Mouse (Mus musculus): ENCODE measurements at regions not wholly inside any gene's neighbourhood (a gene's known extent, or its start where the extent isn't known, plus 50 kb on each side); places are given as distances from the start of the nearest gene placed in this dataset.

- H3K36me3 ChIP-seq (ENCODE audit: insufficient read depth): no peaks in the 10 kb centered on the region
- DNase-seq (no peak), ATAC-seq (no peak)
- no peaks in the 10 kb centered on the region for H3K27me3 ChIP-seq (ENCODE audit: insufficient read depth, low read length)
- no peak overlapping the region for H3K9ac ChIP-seq
- TF ChIP-seq CTCF (IDR thresholded peaks at IDR 0.05; ENCODE audit: low read depth): no peak
- WGBS: 79% methylated on average over 6 of the region's 6 CpGs
- no peaks in the 10 kb centered on the region for H3K9me3 ChIP-seq (ENCODE audit: low read length)
- no peak overlapping the region for H3K4me3 ChIP-seq (ENCODE audit: low read depth, low read length)
- no peak overlapping the region for H3K27ac ChIP-seq (ENCODE audit: low read depth, low read length)
- peaks cover 3% of the 10 kb centered on the region; the same call in 1 of the 2 replicates for H3K4me1 ChIP-seq (ENCODE audit: insufficient read depth)
- no peak overlapping the region for H3K4me2 ChIP-seq (ENCODE audit: low read depth)
These were observed 248.4 kb downstream of the Fign start for GRCm38 (mm10) chr2:63849486-63849885.

- no peak for ATAC-seq
- H3K27me3 ChIP-seq (ENCODE audit: insufficient read depth, low read length): no peaks in the 10 kb centered on the region
- TF ChIP-seq CTCF (IDR thresholded peaks at IDR 0.05; ENCODE audit: low read depth): no peak
These were observed 265.7 kb downstream of the Fign start for GRCm38 (mm10) chr2:63832041-63832714.

GRCm38 (mm10) chr2:63830431-63830830 lies 267.4 kb downstream of the Fign start:
- Histone ChIP-seq H3K9me3 (ENCODE audit: low read length) (no peaks in the 10 kb centered on the region), H3K27ac (ENCODE audit: low read depth, low read length) (no peak overlapping the region), H3K9ac (no peak overlapping the region), H3K4me1 (ENCODE audit: insufficient read depth) (no peaks in the 10 kb centered on the region), H3K27me3 (ENCODE audit: insufficient read depth, low read length) (no peaks in the 10 kb centered on the region), H3K4me2 (ENCODE audit: low read depth) (no peak overlapping the region), H3K36me3 (ENCODE audit: insufficient read depth) (no peaks in the 10 kb centered on the region), H3K4me3 (ENCODE audit: low read depth, low read length) (no peak overlapping the region)
- DNase-seq: no peak
- 89% methylated on average over 5 of the region's 5 CpGs for WGBS
- no peak for ATAC-seq
- no peak for TF ChIP-seq CTCF (IDR thresholded peaks at IDR 0.05; ENCODE audit: low read depth)

More at GRCm38 (mm10) chr2:63832041-63832714, 265.7 kb downstream of the Fign start:
- no peaks in the 10 kb centered on the region for H3K9me3 ChIP-seq (ENCODE audit: low read length)
- H3K4me3 ChIP-seq (ENCODE audit: low read depth, low read length): no peak overlapping the region
- no peak overlapping the region for H3K27ac ChIP-seq (ENCODE audit: low read depth, low read length)
- no peaks in the 10 kb centered on the region for H3K36me3 ChIP-seq (ENCODE audit: insufficient read depth)
- H3K4me1 ChIP-seq (ENCODE audit: insufficient read depth): no peaks in the 10 kb centered on the region
- no peak for DNase-seq
- no peak overlapping the region for H3K9ac ChIP-seq
- WGBS: 86% methylated on average over 4 of the region's 4 CpGs
- no peak overlapping the region for H3K4me2 ChIP-seq (ENCODE audit: low read depth)

- no peak for DNase-seq
- no peak for TF ChIP-seq CTCF (IDR thresholded peaks at IDR 0.05; ENCODE audit: low read depth)
- Histone ChIP-seq H3K9ac (no peak overlapping the region), H3K4me2 (ENCODE audit: low read depth) (no peak overlapping the region), H3K4me3 (ENCODE audit: low read depth, low read length) (no peak overlapping the region), H3K27ac (ENCODE audit: low read depth, low read length) (no peak overlapping the region), H3K4me1 (ENCODE audit: insufficient read depth) (no peaks in the 10 kb centered on the region), H3K27me3 (ENCODE audit: insufficient read depth, low read length) (no peaks in the 10 kb centered on the region), H3K9me3 (ENCODE audit: low read length) (no peaks in the 10 kb centered on the region), H3K36me3 (ENCODE audit: insufficient read depth) (no peaks in the 10 kb centered on the region)
- WGBS: 62% methylated on average over 3 of the region's 3 CpGs
- no peak for ATAC-seq
These were observed 269.2 kb downstream of the Fign start for GRCm38 (mm10) chr2:63828633-63829032.

GRCm38 (mm10) chr2:63819440-63819839 lies 278.4 kb downstream of the Fign start:
- H3K4me2 ChIP-seq (ENCODE audit: low read depth): peak overlapping the region; percentile 11; the same call in 1 of the 2 replicates
- 5% methylated on average over 8 of the region's 8 CpGs for WGBS
- no peaks in the 10 kb centered on the region for H3K36me3 ChIP-seq (ENCODE audit: insufficient read depth)

More at GRCm38 (mm10) chr2:63819440-63819839, 278.4 kb downstream of the Fign start:
- no peak overlapping the region for H3K9ac ChIP-seq
- no peaks in the 10 kb centered on the region for H3K27me3 ChIP-seq (ENCODE audit: insufficient read depth, low read length)
- no peak overlapping the region for H3K4me3 ChIP-seq (ENCODE audit: low read depth, low read length)
- no peak for ATAC-seq
- no peak for TF ChIP-seq CTCF (IDR thresholded peaks at IDR 0.05; ENCODE audit: low read depth)
- H3K4me1 ChIP-seq (ENCODE audit: insufficient read depth): no peaks in the 10 kb centered on the region
- no peaks in the 10 kb centered on the region for H3K9me3 ChIP-seq (ENCODE audit: low read length)
- peak; percentile 12 for DNase-seq
- H3K27ac ChIP-seq (ENCODE audit: low read depth, low read length): no peak overlapping the region
